Mouse (Mus musculus) adrenal gland, postnatal 10 days (tissue): ENCODE measurements around the gene Srebf2. TPM values are rescaled to one million over a fixed set of nuclear protein-coding genes. Genes with fewer than 3 reads are reported as not detected.

Experiments
- DNase-seq: peaks from one replicate; pipeline ENCODE4 v3.0.0; 2021; ENCODE audit warnings: mixed read lengths
- total RNA-seq, 2 experiments: library from RNA; stranded (reverse); gene quantifications; 2 replicates each; pipeline ENCODE4 v1.2.3; 2021

The Srebf2 gene
- total RNA-seq, 2 experiments from 2014 or later, result 44.6 to 47.5 TPM

DNA sequence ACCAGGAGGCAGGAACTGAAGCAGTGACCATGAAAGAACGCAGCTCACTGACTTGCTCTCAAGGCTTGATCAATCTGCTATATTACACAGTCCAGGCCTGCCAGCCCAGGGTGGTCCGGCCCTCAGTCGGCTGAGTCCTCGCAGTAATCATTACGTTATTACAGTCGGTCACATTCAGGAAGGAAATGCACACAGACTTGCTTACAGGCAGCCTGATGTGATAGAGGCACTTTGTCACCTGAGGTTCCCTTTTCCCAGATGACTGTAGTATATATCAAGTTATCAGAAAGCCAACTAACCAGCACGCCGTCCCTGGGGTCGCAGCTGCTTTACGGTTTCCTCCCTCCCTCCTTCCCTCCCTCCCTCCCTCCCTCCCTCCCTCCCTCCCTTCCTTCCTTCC, 9.9 kb downstream of the Srebf2 start:
- DNase-seq, result no peak

DNA sequence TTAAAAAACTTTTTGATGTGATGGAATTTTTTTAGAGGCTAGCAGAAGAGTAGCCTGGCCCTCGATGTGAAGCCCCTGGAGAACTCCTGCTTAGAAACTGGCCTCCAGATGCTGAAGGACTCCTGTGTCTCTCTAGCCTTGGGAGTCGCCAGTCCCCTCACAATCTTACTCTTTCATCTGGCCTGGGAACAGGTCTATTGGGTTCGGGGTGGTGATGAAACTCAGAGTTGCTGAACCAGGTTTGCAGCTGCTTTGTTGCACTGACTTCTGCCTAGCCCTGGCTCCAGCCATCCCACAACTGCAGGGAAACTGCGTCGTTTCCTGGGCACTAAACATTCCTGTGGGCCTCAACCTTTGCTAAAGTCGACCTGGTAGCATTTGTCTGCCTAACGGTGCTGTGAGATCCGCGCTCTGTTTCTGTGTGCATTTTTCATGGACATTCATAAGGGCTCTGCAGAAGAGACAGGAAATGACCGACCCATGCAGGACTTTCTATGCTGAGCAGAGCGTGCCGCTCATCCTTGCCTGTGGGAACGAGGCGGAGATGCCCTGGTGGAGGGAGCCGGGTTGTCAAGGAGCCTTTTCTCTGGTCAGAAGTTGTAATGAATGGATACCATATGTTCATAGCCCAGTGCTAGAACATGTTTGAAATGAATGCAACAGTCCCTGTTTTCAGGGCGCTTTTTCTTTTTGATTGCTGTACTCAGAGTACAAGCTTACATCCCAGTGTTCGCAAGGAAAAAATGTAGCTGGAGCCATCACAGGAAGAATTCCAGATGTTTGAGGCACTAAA, 11.5 kb downstream of the Srebf2 start:
- no peak for DNase-seq

DNA sequence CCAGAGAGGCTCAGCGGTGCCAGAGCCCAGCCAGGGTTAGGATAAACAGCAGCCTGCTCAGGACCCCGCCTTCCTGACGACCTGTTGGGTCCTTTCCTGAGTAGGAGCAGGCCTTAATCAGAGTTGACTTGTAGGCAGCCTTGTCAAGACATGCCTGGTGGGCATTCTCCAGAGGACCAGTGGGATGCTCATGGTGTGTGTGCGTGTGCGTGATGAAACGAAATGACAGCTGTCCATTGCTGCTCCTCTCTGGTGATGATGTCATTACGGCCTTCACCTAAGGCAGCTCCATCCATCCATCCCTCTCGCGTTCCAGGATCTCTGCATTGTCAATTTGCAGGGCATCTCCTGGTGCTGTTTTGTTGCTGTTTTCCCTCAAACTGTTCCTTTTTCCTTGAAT, 12.5 kb downstream of the Srebf2 start:
- DNase-seq, result no peak

DNA sequence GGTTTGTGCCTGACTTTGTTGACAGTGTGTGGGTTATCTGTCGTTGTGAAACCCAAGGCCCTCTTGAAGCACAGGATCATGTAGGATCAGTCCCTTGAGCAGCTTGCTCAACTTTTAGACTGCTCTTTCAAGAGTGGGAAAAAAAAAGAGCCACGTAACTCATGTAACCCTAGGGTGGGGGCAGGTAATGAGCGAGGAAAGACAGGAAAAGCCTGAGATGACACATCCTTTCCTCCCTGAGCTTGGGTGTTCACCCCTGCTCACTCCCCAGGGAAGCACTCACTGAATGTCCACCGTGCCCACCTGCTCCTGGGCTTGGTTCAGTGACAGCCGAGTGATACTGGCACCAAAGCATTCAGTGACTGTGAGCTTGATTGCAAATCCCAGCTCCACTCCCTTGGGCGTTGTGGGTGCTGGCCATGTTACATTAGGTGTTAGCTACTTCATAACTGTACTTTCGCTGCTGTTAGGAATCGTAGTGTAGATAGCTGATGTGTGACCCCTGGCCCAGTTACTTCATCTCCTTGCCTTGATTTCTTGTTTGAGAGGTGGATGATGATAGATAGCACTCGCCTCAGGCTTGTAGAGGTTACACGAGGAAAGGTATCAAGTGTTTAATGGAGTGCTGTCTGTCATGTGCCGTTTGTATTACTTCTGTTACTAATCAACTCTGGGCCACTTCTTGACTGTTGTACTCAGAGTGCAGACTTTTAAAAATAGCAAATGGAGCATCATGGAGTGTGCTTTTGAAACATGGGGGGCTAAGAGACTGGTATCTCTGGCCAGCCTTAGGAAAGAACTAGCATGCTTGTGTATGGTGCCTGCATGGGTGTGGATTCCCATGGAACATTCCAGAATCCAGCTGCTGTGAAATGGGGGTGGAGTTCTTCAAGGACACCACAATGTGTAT, 14.0 kb downstream of the Srebf2 start:
- peak; percentile 30 for DNase-seq

DNA sequence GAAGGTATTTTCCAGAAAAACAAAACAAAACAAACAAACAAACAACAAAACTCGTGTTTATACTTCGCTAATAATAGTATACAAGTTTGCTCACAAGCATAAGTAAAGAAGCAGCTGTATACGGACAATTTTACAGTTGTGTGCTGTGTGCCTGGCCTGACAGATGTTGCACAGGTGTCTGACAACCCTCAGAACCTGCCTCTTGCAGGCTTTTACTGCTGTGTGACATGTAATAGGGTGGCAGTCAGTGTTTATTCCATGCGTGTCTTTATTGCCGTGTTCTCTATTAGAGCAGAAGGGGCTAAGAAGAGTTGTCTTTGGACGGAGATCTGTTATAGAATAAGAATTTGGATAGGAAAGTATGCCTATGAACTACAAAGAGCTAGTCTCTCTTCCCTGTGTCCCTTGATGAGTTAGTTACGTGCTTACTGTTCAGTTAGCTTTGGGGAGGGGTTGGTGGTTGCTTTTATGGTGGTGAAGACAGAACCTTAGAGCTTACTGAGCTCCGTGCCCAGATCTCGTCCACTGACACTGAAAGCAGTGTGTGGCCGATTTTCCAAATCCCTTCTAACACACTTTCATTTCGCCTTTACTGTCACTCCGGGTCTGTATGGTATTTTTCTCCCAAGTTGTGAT, 15.1 kb downstream of the Srebf2 start:
- DNase-seq, result no peak

DNA sequence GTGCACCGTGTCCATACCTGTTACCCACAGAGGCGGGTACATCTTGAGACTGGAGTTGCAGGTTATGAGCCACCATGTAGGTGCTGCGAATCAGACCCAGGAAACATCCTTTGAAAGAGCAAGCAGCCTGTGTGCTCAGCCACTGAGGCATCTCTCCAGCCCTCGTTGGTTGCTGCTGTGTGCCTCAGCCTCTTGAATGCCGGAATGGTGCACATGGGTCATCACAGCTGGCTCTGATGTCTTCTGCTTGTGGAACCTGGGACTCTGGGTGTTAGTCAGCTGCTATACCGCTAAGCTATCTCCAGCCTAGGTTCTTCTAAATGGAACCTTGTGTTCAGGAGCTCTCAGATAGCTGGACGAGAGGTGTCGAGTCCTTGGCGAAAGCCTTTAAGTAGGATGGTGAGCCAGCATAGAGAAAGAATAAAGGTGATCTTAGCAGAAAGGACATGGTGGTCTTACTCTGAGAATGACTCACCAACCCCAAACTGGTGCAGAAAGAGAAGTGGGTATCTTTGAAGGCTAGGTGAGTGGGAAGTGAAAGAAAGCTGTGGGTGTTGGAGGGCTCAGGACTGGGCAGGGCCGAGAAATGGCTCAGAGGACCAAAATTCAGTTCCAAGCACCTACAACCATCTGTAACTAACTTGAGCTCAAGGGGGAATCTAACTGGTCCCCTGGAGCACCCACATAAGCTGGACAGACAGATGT, 16.5 kb downstream of the Srebf2 start:
- no peak for DNase-seq

DNA sequence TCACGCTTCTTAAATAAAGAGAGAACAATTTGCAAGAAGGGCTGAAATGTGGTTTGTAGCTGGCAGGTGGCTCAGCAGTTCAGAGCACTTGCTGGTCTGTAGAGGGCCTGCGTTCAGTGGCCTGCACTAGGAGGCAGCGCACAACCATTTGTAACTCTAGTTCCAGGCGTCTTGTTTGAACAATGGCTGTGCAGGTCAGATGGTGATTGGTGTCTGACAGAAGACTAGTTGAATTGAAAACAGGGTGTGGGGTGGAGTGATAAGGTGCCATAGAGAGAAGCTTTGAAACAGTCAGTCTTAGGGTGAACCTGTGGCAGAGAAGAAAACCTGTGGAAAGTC, 17.0 kb downstream of the Srebf2 start:
- DNase-seq, result no peak

DNA sequence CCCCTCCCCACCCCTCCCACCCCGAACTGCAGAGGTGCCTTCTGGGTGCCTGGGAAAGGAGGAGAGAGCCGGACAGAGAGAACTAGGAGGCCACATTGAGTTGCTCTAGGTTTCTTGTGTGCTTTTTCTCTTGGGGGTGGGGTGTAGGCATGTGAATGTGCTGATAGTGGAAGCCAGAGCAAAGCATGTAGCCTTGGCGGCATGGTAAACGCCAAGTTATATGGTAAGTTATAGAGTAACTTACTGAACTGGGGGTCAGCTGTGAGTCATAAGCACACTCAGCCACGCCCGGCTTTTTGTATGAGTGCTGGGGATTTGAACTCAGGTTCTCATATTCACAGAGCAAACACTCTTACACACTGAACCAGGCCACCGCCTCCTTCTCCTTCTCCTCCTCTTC, 17.5 kb downstream of the Srebf2 start:
- DNase-seq, result no peak

DNA sequence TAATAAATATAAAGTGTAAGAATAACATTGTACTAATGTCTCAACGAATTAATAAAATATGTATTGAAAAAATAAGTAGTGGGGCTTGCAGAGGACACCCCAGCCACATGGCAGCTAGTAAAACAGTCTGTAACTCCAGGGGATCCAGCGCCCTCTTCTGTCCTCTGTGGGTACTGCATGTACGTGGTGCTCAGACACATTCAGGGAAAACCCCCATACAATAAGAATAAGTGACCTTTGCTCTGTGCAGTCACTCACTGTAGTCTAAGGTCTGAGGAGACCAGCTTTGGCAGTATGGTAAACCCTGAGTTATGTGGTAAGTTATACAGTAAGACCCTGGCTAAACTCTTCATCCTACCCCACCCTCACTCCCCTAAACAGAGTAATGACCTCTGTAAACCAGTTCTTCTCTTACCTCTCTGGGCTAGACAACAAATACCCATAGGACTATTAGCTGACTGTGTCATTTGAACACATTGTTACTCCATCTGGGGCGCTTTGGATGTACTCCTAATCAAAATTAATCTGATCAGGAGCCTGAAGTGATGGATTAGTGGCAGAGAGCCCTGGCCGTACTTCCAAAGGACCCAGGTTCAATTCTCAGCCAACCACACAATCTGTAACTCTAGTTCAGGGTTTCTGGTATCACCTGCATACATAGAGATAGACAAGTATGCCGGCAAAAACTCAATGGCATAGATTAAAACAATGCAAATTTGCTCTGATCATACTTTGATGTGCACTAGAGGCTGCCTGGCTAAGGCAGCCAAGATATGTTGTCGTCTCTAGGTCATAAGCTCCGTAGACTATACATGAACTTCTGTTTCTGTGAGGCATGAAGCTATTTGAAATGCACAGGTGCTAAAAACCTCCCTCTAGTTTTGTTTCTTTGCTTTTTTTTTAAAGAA, 18.6 kb downstream of the Srebf2 start:
- peak; percentile 89 for DNase-seq

DNA sequence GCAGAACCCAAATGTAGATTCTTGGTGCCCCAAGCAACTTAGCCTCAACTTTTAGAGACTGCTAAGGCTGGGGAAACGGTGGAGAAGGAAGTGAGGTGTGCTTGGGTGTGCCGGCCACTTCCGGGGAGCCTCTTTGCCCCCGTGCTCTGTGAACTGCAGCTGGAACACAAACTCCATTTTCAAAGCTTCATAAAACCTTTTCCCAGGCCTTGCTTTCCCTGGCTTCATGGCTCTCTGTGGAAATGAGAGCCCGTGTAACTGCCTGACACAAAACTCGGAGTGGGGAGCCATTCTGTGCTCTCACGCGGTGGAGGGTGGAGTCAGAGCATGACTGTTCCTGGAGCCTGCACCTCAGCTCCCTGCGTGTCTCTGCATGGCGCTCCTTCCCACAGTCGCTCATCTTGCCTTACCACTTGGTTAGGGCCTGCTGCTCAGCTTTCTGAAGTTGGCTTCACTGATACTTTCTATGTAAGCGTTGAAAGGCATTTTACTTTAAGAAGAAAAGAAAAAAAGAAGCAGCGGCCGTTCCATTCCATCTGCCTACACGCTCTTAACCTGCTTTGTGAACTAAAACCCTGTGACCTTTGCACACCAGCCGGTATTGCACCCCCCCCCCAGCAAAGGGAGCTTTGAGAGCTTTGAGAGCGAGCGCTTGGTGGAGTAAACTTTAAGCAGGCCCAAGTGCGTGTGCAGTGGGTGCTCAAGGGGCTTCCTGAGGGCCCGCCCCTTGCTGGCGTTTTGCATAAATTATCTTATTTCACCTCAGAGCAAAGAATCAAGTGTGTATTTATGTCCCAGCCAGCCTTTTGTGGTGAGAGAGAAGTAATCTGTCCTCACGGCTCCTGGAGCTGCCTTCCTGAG, 19.5 kb downstream of the Srebf2 start:
- DNase-seq, result no peak

DNA sequence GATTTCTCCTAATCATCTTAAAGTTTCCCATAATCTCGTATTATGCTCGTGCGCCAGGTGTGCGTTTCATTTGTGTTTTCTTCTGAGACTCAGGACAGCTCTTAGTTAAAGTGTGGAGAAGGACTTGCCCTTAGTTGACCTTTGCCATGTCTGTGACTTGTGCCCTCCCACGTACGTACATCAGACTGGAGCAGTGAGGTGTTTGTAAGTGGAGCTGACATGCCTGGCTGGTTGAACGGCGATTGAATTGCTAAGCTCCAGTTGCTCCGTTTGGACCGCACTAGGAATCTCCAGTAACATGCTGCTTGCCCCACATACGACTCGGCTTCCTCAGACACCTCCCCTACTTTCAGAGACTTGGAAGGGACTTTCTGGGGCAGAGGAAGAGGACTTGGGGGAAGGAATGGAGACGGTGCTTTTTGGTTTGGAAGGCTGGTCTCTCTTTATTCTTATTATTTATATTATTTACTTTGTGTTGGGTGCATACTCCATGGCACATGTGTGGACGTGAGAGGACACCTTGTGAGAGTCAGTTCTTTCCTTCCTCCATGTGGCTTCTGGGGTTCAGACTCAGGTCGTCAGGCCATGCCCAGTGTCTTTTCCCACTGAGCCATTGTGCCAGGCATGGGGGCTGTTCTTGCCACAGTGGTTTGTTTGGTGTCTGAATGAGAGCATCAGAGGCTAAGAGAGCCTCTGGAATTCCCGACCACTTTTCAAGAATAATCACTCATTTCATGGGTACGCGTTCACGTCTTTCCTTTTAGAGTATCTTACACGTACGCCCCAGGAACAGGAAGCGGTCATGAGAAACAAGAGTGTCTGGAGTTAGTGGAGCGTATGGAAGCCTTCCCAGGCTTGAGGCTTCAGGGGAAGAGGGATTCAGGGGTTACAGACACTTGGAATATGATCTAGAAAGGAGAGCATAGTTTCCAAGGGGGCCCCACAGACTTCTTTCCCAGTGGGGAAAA, 20.5 kb downstream of the Srebf2 start:
- no peak for DNase-seq

DNA sequence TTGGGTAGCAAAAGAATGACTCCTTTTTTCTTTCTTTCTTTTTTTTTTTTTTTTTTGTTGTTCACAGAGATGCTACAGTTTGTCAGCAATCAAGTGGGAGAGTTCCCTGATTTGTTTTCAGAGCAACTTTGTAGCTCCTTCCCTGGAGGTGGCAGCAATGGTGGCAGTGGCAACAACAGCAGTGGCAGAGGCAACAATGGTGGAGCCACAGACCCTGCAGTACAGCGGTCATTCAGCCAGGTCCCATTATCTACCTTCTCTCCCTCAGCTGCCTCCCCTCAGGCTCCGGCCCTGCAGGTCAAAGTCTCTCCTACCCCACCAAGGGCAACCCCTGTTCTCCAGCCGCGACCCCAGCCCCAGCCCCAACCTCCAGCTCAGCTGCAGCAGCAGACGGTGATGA, 22.7 kb downstream of the Srebf2 start:
- no peak for DNase-seq

DNA sequence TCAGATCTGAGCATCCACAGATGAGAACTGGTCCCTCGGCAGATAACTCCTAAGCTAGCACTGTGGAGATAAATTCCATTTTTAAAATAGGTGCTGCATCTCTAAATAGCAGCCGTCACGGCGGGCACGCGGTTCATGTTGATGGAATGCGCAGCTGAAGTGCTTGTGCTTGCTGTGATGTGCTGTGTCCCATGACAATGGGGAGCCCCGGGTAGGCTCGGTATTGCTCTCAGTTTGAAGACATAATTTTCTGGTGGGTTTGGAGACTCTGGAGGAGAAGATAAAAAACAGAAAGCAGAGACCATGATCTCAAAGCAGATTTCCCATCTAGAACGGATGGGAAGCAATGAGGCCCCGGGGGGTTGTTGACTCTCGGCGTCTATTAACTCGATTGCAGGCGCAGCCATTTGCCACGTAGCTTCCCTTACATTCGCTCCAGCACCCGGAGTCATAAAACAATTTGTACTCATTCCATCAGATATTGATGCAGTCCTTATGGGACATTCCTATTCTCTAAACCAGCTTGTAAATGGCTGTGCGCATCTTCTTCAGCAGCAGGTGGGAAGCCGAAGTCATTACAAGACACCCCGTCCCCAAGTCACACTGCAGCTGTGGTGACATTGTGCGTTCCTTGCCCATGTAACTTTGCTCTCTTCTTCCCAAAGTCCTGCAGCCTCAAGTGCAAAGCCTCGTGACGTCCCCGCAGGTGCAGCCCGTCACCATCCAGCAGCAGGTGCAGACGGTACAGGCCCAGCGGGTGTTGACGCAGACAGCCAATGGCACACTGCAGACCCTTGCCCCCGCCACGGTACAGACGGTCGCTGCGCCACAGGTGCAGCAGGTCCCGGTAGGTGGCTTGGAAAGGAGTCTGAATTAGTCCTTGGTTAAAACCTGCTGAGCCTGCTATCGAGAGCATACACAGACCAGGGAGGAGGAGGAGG, 23.7 kb downstream of the Srebf2 start:
- no peak for DNase-seq

DNA sequence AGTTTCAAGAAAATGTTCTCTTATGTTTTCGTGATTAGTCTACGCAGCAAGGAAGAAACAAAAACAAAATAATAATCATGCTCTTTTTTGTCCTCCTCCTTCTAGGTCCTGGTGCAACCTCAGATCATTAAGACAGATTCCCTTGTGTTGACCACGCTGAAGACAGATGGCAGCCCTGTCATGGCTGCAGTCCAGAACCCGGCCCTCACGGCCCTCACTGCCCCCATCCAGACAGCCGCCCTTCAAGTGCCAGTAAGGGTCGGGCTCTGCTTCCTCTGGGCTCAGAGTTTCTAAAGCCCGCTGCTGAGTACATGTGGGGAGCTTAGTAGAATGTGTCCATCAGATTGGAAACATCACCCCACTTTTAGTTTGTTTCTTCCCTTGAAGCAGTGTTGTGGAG, 25.7 kb downstream of the Srebf2 start:
- no peak for DNase-seq

DNA sequence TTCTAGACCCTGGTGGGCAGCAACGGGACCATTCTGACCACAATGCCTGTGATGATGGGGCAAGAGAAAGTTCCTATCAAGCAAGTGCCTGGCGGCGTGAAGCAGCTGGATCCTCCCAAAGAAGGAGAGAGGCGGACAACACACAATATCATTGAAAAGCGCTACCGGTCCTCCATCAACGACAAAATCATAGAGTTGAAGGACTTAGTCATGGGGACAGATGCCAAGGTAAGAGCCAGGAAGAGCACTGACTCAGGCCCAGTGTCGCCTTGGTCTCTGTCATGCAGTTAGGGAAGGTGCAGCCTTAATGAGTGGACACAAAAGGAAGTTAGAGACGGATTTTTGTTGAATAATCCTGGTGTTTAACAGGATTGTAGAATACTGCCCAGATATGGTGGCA, 28.1 kb downstream of the Srebf2 start:
- no peak for DNase-seq

DNA sequence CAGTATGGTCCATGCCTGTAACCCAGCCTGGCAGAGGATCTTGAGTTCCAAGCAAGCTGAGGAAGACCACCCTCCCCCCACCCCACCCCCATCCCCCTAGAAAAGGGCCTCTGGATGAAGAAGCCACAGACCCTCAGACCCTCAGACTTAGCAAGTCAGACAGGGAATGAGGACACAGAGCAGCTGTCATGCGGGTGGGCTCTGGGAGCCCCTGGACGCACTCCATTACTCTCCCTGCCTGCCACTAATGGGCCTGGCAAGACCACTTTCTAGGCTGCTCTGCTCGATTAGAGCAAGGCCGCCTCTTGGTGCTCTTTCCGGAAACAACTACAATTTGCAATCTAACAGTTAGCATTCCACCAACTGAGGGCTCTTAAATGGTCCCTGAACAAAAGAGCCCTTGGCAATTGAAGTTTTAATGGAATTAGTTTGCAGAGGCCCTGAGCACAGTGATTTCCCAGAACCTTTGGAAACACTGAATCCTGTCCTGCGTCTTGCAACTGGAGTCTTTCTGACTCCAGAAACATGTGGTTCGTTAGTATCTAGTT, 30.8 kb downstream of the Srebf2 start:
- no peak for DNase-seq

DNA sequence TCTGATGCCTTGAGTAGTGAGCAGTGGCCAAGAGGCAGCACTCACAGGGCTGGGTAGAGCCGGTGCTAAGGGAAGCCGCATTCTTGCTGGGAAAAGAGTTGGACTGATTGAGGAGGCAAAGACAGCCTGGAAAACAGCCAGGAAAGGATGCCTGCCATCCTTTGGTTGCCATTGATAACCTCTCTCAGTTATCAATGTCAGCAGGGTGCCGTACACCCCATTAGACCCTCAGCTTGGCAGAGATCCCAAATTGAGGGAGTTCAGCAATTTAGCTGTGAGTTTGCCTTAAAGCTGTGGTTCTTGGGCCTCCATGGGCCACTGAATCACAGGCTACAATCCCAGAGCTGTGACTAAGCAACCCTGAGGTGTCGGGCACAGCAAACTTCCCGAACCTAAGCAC, 34.1 kb downstream of the Srebf2 start:
- DNase-seq, result no peak

DNA sequence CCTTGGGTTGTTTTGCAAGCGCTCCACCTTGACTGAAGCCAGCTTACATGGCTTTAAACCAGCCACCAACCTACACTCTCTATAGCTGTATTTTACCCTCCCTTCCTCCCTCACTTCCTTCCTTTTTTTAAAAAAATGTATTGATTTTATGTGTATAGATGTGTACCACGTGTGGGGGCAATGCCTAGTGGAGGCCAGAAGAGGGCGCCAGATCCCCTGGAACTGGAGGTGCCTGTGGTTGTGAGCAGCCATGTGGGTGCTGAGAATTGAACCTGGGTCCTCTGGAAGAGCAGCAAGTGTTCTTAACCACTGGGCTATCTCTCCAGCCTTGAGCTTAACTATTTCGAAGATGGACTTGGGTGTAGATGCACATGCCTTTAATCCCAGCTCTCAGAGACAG, 35.3 kb downstream of the Srebf2 start:
- DNase-seq, result no peak
